Mouse (Mus musculus) hindbrain, postnatal 0 days (tissue): ENCODE data around the gene Gstcd. TPM values are rescaled to one million over a fixed set of nuclear protein-coding genes. Genes with fewer than 3 reads are reported as not detected.

ENCODE experiments used
- ATAC-seq: fragments of 200-750 bp; cut with Nextera tagmentation; 2 replicates; pipeline ENCODE4 v1.8.0; 2017; ENCODE audit warnings: mild to moderate bottlenecking, moderate TSS enrichment, moderate library complexity
- DNase-seq: peaks from one replicate; pipeline ENCODE4 v3.0.0-alpha.2; 2015; ENCODE audit warnings: low spot score
- H3K27ac ChIP-seq: fragments of 300-500 bp; sonication (generic); 2 replicates; pipeline ENCODE4 v1.5.1; 2014; ENCODE audit warnings: mild to moderate bottlenecking
- H3K27me3 ChIP-seq: fragments of 300-500 bp; sonication (generic); 2 replicates; pipeline ENCODE4 v1.6.1; 2014; ENCODE audit warnings: low read length, mixed read lengths; ENCODE audit not compliant: insufficient read depth
- H3K36me3 ChIP-seq: fragments of 300-500 bp; sonication (generic); 2 replicates; pipeline ENCODE4 v1.6.1; 2014; ENCODE audit warnings: low read length, mixed read lengths; ENCODE audit not compliant: insufficient read depth
- H3K4me1 ChIP-seq: fragments of 300-500 bp; sonication (generic); 2 replicates; pipeline ENCODE4 v1.6.1; 2014; ENCODE audit warnings: antibody characterized with exemption, low read length, mixed read lengths; ENCODE audit not compliant: insufficient read depth
- H3K4me2 ChIP-seq: fragments of 300-500 bp; sonication (generic); 2 replicates; pipeline ENCODE4 v1.6.1; 2014; ENCODE audit warnings: low read depth, mild to moderate bottlenecking, low read length, moderate library complexity, mixed read lengths
- H3K4me3 ChIP-seq: fragments of 300-500 bp; sonication (generic); 2 replicates; pipeline ENCODE4 v1.5.1; 2014; ENCODE audit warnings: low read length
- H3K9ac ChIP-seq: fragments of 300-500 bp; sonication (generic); replicated peaks from 2 replicates; pipeline ENCODE4 v1.6.1; 2014; ENCODE audit warnings: mild to moderate bottlenecking, low read length, moderate library complexity, mixed read lengths
- H3K9me3 ChIP-seq: fragments of 300-500 bp; sonication (generic); 2 replicates; pipeline ENCODE4 v1.6.1; 2016; ENCODE audit warnings: low read length, mixed read lengths
- CTCF ChIP-seq: IDR thresholded peaks from 2 replicates; pipeline ENCODE4 v1.5.1; 2016; ENCODE audit warnings: antibody characterized with exemption, control low read depth, low read depth
- WGBS: fragments of 180-500 bp; shearing (Covaris S2); extraction: QIAGEN DNeasy Blood & Tissue Kit; methylation state at CpG from one replicate; pipeline ENCODE4 v1.1.7; 2014; 5-methylcytosine and 5-hydroxymethylcytosine counted together
- polyA plus RNA-seq: library from polyadenylated mRNA; unstranded; fragments of >200 nt; fragmentation: Nextera tagmentation; extraction: Ambion mirVana; gene quantifications from 2 replicates; pipeline ENCODE4 v1.2.1, GENCODE M21; 2015
- total RNA-seq: library from RNA; depleted of rRNA; stranded (reverse); fragments of >200 nt; gene quantifications from 2 replicates; pipeline ENCODE4 v1.2.3, GENCODE M21; 2014

The Gstcd gene
- total and polyA plus RNA-seq, 2 experiments from 2014 or later, result 2.3 to 8.6 TPM

DNA sequence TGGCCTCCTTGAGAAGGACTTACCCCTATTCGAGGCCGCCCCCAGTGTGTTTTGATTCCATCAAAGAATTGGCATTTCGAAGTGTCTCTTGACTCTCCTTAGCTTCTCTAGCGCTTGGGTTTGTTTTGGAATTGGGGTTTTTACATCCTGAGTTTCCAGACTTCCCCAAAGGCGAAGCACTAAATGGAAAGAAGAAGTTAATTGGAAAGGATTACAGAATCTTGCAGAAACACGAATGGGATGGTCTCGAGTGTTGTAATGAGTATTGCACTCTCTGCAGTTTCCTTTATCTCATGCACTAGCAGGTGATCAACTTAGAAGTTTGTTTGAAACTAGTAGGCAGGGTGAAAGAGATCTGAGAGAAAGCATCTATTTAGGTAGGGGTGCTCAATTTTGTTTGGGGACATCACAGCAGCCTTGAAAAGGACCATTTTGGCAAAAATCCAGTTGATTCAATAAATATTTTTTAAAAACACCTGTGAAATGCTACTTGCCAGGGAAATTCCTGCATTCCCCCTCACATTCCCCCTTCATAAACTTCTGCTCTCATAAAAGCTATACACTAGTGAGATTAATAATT, 531 bp upstream of the Gstcd start:
- ATAC-seq (no peak), DNase-seq (no peak)
- H3K4me1 ChIP-seq, result peaks cover 10% of the 10 kb centered on the region
- WGBS, result under 1% methylated on average over 7 of the region's 7 CpGs
- peak overlapping the region; percentile 96 for H3K27ac ChIP-seq
- H3K36me3 ChIP-seq, result no peaks in the 10 kb centered on the region
- TF ChIP-seq CTCF, result no peak
- H3K9ac ChIP-seq, result peak overlapping the region; percentile 74
- no peaks in the 10 kb centered on the region for H3K27me3 ChIP-seq
- no peaks in the 10 kb centered on the region for H3K9me3 ChIP-seq
- peak overlapping the region; percentile 77 for H3K4me2 ChIP-seq
- peak overlapping the region; percentile 70 for H3K4me3 ChIP-seq

DNA sequence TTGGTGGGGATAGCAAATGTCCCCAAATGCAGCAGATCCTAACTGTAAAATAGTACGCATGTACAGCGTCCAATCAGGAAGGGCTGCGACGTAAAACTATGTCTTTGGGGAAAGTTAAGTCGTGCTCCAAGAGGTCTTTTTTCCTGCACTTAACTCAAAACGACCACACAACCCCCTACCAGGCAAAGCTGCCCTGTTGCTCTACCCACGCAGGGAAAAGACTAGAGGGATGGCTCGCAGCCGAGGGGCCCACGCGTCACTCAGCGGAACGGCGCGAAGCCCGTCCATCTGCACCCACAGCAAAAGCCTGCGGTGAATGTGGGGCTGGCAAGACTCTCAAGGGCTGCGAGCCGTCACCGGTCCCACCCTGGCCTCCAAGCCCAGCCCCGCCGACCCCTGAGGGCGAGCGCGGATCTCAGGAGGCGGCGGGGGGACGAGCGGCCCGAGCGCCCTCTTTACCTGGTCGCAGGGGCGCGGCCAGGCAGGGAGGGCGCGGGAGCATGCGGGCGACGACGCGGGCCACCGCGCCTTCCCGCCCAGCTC, 641 bp downstream of the Gstcd start:
- DNase-seq, result peak; percentile 54
- Histone ChIP-seq H3K4me1 (peaks cover 10% of the 10 kb centered on the region), H3K4me3 (peak overlapping the region; percentile 70), H3K27ac (peak overlapping the region; percentile 96), H3K4me2 (peak overlapping the region; percentile 77), H3K36me3 (no peaks in the 10 kb centered on the region), H3K9me3 (no peaks in the 10 kb centered on the region), H3K9ac (peak overlapping the region; percentile 74), H3K27me3 (no peaks in the 10 kb centered on the region)
- TF ChIP-seq CTCF, result no peak
- peak; percentile 83 for ATAC-seq
- under 1% methylated on average over 44 of the region's 44 CpGs for WGBS

DNA sequence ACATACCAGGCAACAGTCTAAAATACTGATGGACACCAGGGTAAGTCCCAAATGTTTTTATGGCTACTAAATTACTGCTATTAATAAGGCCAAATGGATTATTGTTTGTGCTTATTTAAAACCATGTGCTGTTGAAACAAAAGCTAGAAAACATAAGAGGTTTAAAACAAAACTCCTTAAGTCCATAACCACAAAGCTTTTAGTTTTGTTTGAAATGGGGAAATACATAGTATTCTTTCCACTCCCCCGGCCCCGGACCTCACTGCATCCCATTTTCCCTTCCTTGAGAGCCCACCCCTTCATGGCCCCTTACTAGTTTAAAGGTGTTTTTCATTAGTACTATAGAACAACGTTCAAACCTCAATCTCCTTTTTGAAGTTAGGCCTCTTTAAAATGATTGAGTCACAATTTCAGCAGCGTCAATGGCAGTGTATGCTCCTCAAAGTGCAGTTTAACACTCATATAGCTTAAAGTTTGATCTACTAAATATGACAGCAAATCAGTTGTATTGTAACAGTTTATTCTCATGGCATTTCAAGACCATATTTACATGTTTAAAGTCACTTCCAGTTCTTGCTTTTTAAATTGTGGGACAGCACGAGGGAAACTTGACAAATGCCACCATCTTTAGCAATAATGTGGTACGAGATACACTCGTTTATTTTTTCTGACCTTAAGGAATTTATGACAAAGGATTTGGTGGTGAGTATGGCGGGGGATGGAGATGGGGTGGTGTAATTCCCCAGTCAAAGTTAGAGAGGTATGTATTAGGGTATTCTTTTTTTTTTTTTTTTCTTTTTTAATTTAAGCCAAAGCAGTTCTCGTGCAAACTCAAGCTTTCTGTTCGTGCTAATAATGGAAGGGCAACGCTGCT, 1.3 kb downstream of the Gstcd start:
- Histone ChIP-seq H3K9ac (peak overlapping the region; percentile 74), H3K9me3 (no peaks in the 10 kb centered on the region), H3K27ac (peak overlapping the region; percentile 96; the same call in 1 of the 2 replicates), H3K4me2 (peak overlapping the region; percentile 77), H3K4me3 (peak overlapping the region; percentile 70), H3K36me3 (no peaks in the 10 kb centered on the region), H3K4me1 (peaks cover 10% of the 10 kb centered on the region), H3K27me3 (no peaks in the 10 kb centered on the region)
- DNase-seq, result no peak
- no peak for TF ChIP-seq CTCF
- ATAC-seq, result no peak
- 8% methylated on average over 11 of the region's 11 CpGs for WGBS

DNA sequence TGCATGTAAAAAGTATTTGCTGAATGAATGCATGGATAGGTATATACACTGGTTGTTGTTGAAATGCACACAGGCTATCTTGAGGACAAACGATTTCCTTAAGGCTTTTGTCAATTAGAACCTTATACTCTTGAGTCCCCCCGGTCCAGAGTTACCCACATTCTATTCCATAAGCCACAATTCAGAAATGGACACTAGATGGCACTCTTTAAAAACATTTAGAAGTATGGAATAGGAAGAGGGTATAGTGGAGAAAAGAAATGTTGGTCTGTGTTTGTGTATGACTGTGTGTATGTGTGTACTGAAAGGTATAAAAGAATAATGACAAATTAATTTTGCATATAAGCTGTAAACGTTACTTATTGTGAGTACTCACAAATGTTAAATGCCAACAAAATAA, 6.0 kb downstream of the Gstcd start:
- Histone ChIP-seq H3K9me3 (no peaks in the 10 kb centered on the region), H3K9ac (no peak overlapping the region), H3K27ac (no peak overlapping the region), H3K36me3 (peaks cover 15% of the 10 kb centered on the region; the same call in 1 of the 2 replicates), H3K4me2 (no peak overlapping the region), H3K27me3 (no peaks in the 10 kb centered on the region), H3K4me3 (no peak overlapping the region), H3K4me1 (peaks cover 3% of the 10 kb centered on the region; the same call in 1 of the 2 replicates)
- ATAC-seq, result peak; percentile 80
- TF ChIP-seq CTCF, result peak; percentile 64
- WGBS, result 57% methylated on average over 3 of the region's 3 CpGs
- DNase-seq, result peak; percentile 77

DNA sequence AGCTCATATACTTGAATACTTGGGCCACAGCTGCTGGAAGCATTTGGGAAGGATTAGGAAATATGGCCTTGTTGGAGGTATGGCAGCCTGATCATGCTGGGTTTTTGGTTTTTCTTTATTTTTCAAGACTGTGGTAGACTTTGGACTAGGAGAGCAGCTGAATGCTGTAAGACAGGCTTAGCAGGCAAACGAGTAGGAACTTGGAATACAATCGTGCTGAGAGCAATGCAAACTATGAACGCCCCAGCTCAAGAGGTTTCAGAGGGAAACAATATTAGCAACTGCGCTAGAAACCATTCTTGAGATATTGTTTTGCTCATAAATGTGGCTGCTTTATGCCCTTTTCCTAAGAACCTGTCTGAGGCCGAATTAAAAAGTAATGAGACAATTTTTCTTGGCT, 9.1 kb downstream of the Gstcd start:
- H3K9me3 ChIP-seq, result no peaks in the 10 kb centered on the region
- no peak overlapping the region for H3K4me3 ChIP-seq
- 91% methylated on average over 5 of the region's 5 CpGs for WGBS
- no peak overlapping the region for H3K4me2 ChIP-seq
- no peaks in the 10 kb centered on the region for H3K4me1 ChIP-seq
- DNase-seq, result no peak
- H3K9ac ChIP-seq, result no peak overlapping the region
- no peak for TF ChIP-seq CTCF
- no peak overlapping the region for H3K27ac ChIP-seq
- peaks cover 15% of the 10 kb centered on the region; the same call in 1 of the 2 replicates for H3K36me3 ChIP-seq
- no peaks in the 10 kb centered on the region for H3K27me3 ChIP-seq
- ATAC-seq, result no peak

DNA sequence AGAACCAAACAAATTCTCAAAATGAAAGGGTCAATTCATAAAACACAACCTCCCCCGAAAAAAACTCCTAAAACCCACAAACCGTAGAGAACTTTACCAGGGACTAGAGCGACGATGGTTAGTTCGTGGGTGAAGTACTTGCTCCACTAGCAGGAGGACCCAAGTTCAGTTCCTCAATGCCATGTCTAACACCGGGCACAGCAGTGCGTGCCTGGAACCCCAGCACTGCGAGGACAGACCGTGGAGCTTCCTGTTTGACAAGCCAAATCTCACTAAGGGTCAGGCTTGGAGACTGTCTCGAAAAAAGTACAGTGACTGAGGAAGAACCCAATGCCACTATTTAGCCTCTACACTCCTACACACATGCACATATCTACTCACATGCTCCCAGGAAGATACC, 16.3 kb downstream of the Gstcd start:
- H3K4me2 ChIP-seq, result no peak overlapping the region
- no peaks in the 10 kb centered on the region for H3K4me1 ChIP-seq
- no peak overlapping the region for H3K4me3 ChIP-seq
- DNase-seq, result no peak
- no peak overlapping the region for H3K9ac ChIP-seq
- no peak for TF ChIP-seq CTCF
- 97% methylated on average over 10 of the region's 10 CpGs for WGBS
- no peak for ATAC-seq
- H3K9me3 ChIP-seq, result no peaks in the 10 kb centered on the region
- peaks cover 2% of the 10 kb centered on the region; the same call in 1 of the 2 replicates for H3K36me3 ChIP-seq
- H3K27ac ChIP-seq, result no peak overlapping the region
- H3K27me3 ChIP-seq, result no peaks in the 10 kb centered on the region
